Mouse (Mus musculus): ENCODE measurements around the gene Gm26741.

Gene Gm26741

GRCm38 (mm10) chr10:52388922-52389430 lies 30.4 kb downstream of the Gm26741 start, which contains the start of gene Nepn:
Gene Nepn (plus strand): TSS chr10:52388972.
- in situ Hi-C loops (cut with MboI, MseI): loop anchor here (10.0 kb wide), 1 partner anchor 154 kb away; the partner anchor contains the start of gene Dcbld1

DNA sequence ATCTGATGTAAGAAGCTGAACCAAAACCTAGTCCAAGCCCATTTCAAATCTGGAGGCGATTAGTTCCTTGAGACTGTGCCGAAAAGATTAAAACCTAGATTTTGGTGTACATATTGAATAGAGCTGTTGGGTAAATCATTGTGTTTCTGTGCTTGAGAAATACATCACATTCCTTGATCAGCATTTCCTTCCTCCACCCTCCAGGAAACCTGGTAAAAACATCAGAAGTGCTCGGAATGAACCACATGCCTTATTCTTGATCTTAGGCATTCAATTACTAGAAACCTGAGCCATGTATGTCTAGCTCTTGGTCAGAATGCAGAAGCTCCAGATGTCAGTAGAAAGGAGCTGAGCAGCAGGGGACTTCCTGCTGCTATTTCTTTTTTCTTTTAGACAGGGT lies 30.9 kb downstream of the Gm26741 start:
- in situ Hi-C loops (cut with MboI, MseI): loop anchor here (10.0 kb wide), 1 partner anchor 155 kb away; the partner anchor contains the start of gene Dcbld1

DNA sequence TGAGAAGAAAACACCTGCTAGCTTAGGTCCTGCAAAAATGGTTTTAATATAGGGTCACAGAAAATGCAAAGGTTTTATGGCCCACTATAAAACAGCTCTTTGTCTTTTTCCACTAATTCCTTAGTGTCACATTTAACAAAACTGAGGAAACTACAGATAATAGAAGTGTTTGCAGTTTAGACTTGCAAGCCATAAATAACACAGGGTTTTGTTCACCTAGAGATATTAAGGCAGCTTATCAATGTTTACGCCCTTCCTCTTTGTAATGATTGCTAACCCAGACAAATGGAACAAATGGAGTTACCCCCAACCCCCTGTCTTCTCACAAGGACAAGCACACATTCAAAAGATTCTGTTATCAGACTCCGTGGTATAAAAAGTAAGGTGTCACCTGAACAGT lies 32.6 kb downstream of the Gm26741 start:
- in situ Hi-C loops (cut with MboI, MseI): no loop called here

- in situ Hi-C loops (cut with MboI, MseI): no loop called here
Measured at GRCm38 (mm10) chr10:52396647-52397046, 38.1 kb downstream of the Gm26741 start.

- in situ Hi-C loops (cut with MboI, MseI): no loop called here
Measured at GRCm38 (mm10) chr10:52398715-52399114, 40.1 kb downstream of the Gm26741 start.

GRCm38 (mm10) chr10:52399722-52400121 lies 41.2 kb downstream of the Gm26741 start:
- in situ Hi-C loops (cut with MboI, MseI): loop anchor here (25.0 kb wide), 2 partner anchors 1213 to 1487 kb away; no protein-coding TSS in a partner anchor

- in situ Hi-C loops (cut with MboI, MseI): loop anchor here (25.0 kb wide), 2 partner anchors 1207 to 1493 kb away; no protein-coding TSS in a partner anchor
Measured at GRCm38 (mm10) chr10:52405160-52405559, 46.6 kb downstream of the Gm26741 start.

DNA sequence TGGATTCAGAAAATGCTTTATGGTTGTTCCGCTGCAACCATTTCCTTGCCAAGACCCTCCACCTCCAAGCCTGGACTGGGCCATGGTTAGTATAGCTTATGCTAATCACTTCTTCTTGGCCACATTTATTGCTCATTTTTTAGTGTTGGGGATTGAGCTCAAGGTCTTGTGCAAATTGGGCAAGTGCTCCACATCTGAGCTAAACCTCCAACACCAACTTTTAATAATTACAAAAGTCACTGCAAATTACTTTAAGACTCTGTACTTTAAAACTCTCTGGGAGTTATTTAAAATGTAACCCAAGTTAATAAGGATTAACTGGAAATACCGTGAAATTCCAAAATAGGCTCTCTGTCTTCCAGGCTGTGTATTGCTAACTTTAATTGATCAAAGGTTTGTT lies 49.0 kb downstream of the Gm26741 start:
- in situ Hi-C loops (cut with MboI, MseI): loop anchor here (25.0 kb wide), 2 partner anchors 1205 to 1495 kb away; no protein-coding TSS in a partner anchor

All from T-helper 2 cell (primary cell).